12 mouse cellular contexts compared by ENCODE assay signal in genomic region chr11:14072104-14072503, GRCm38 (mm10).
"Had no signal": no experiment of that assay in that cellular context is flagged by ENCODE, and none has a peak within 500 bp of the region (broad histone marks: within the 10 kb centered on the region; RNA-seq: fewer than 3 reads in every experiment).

No protein-coding gene starts in this region.

- H3K4me2 ChIP-seq: lung, embryonic 14.5 days; neural tube, embryonic 12.5 days had no signal

- DNase-seq: lung, adult 18-20 months; lung, embryonic 14.5 days; lung, postnatal 10 days; lung, postnatal 4 days; midbrain, embryonic 14.5 days; right cerebral cortex, postnatal 14 days; thymus, adult 18-20 months; thymus, postnatal 14 days; thymus, postnatal 36 days had no signal

- H3K4me3 ChIP-seq: neural tube, embryonic 12.5 days had no signal

- H3K4me1 ChIP-seq: neural tube, embryonic 12.5 days had no signal

- ATAC-seq: midbrain, embryonic 16.5 days had no signal

- H3K36me3 ChIP-seq: neural tube, embryonic 12.5 days had no signal

- H3K27me3 ChIP-seq: neural tube, embryonic 12.5 days had no signal

- H3K9ac ChIP-seq: liver, embryonic 14.5 days; lung, embryonic 14.5 days; neural tube, embryonic 12.5 days had no signal

- H3K9me3 ChIP-seq: neural tube, embryonic 12.5 days had no signal

- H3K27ac ChIP-seq: liver, embryonic 14.5 days; neural tube, embryonic 12.5 days had no signal
